Mouse (Mus musculus): ENCODE measurements around the gene Gm10283. TPM values are rescaled to one million over a fixed set of nuclear protein-coding genes. Genes with fewer than 3 reads are reported as not detected.

Gene Gm10283
- polyA plus RNA-seq (2017; shearing (Covaris generic)), result not detected

DNA sequence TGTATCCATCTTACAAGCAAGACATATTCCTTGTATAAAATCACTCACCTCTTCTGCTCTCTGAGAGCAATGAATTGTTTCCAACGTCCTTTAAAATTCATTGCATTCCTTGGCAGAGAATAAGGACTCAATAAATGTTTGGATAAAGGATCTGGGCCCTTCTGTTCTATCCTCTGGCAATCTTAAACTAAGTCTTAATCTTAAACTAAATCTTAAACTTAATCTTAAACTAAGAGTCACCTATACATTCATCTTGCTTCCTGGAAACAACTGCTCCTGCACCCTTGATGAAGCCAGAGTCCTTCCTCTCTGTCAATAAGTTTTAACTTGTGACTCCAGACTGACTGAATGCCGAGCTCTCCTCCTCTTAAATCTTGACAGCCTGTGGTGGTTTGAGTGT lies at the start of gene Gm10283:
TSS of gene Gm10283 (minus strand) at position 101 of the 400 bp plus-strand sequence.

DNA sequence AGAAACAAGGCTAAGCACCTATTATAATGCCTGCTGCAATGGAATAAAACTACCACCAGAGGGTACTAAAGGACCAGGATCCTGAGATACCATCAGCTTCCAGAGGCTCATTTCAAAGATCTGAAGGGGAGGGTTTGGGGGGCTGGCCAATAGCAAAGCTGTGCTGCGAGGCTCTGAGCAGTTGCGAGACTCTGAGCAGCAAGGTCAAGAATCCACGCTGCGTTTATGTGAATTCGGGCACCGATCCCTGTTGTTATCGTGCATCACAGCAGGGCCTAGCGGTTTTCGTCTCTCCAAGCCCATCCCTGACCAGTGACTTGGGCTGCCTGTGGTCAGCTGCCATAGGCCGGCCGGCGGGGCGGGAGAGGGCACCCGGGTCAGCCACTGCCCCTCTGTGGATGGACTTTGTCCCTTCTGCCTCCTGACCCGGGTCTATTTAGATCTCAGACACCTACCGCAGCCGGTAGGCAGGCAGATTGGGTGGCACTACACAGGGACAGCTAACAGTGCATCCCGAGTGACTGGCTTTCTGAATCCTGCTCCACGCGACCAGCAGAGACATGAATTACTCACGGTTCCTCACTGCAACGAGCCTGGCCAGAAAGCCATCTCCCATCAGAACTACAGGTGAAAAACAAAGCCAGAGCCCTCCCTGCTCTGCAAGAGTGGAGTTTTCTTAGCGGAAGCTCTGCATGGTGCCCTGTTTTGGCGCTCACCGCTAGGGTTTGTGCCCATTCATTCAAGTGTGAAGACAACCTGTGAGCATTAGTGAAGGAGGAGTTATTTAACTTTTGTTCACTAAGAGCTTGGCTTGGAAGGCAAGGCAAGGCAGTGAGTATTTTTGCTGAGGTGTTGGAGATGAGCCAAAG lies 2.9 kb upstream of the Gm10283 start, which contains the start of gene Aadat:
TSS of gene Aadat (plus strand) at position 280 of the 869 bp plus-strand sequence.

Other genes with a start within 250 kb of the Gm10283 start
- not detected for gene Aadat, start 2.7 kb upstream of the Gm10283 start, polyA plus RNA-seq (2017; shearing (Covaris generic))
- gene Mfap3l, start 129.6 kb upstream of the Gm10283 start, polyA plus RNA-seq (2017; shearing (Covaris generic)), result 0.27 TPM